Comparison of ENCODE assay signal across 8 mouse cellular contexts in the genomic region with DNA sequence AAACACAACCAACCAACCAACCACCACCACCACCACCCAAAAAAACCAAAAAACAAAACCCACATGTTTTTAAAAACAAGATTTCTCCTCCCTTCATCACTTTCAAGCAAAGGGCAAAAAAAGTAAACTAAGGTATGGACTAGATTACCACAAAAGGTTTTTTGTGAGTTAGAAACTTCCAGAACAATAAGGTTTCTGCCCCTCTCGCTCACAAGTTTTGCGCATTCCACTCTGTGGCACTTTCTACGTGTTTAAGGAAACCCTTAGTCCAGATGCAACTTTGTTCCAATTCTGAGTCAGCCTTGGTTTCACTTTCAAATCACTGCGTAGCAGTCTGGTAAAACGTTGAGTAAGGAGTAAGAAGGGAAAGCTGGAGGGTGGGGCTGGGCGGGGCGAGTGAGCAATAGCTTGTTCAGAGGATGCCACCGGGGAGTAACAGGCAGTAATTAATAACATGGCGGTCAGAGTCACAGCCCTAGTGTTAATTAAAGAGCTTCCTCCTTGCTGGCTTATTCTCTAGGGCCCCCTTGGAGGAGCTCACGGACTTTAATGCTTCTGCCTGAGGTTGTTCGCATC. TPM values are rescaled to one million over a fixed set of nuclear protein-coding genes. Genes with fewer than 3 reads are reported as not detected.
DNase-seq lines count a peak whose midpoint lies in the region; ATAC-seq and TF ChIP-seq lines count a peak whose summit lies in the region.

No protein-coding gene starts in this region.

- H3K27me3 ChIP-seq in heart, postnatal 0 days (ENCODE audit: control insufficient read depth, insufficient read depth, low read length), result no peaks in the 10 kb centered on the region

- peak; percentile 31 to 48 for DNase-seq in spleen, adult 18-20 months
- DNase-seq in spleen, postnatal 14 days (ENCODE audit: low spot score in 2 of 2), result no peak
- DNase-seq in T-cell, adult 2 months (ENCODE audit: low spot score), result peak; percentile 77
- DNase-seq in heart, postnatal 0 days (ENCODE audit: low spot score), result peak; percentile 39
- peak; percentile 50 to 77 for DNase-seq in lung, adult 18-20 months
- no peak for DNase-seq in yolk sac, embryonic 10.5 days (ENCODE audit: low spot score)
- DNase-seq in cerebellum, adult 11 months, result no peak
- DNase-seq in right cerebral cortex, postnatal 36 days (ENCODE audit: low spot score in 2 of 2), result no peak

- H3K9ac ChIP-seq in heart, postnatal 0 days (replicated peaks; ENCODE audit: low read depth, low read length), result no peak overlapping the region

- peaks cover 5% of the 10 kb centered on the region; the same call in 1 of the 2 replicates for H3K4me1 ChIP-seq in heart, postnatal 0 days (ENCODE audit: control insufficient read depth, insufficient read depth)

- WGBS in heart, postnatal 0 days, result 71% methylated on average over 11 of the region's 11 CpGs

- TF ChIP-seq EP300 in heart, postnatal 0 days (IDR thresholded peaks at IDR 0.05; ENCODE audit: low read depth), result no peak

- no peak for TF ChIP-seq CTCF in heart, postnatal 0 days (IDR thresholded peaks at IDR 0.05; ENCODE audit: low read depth)

- peak overlapping the region; percentile 7; the same call in 1 of the 2 replicates for H3K4me3 ChIP-seq in heart, postnatal 0 days (ENCODE audit: low read depth, low read length)

- H3K36me3 ChIP-seq in heart, postnatal 0 days (replicated peaks; ENCODE audit: control insufficient read depth, insufficient read depth, low read length), result no peaks in the 10 kb centered on the region

- H3K4me2 ChIP-seq in heart, postnatal 0 days (ENCODE audit: low read depth, low read length), result peak overlapping the region; percentile 38; the same call in 1 of the 2 replicates

- ATAC-seq in heart, postnatal 0 days (ENCODE audit: insufficient read depth, low read depth), result no peak

- peak overlapping the region; percentile 3; the same call in 1 of the 2 replicates for H3K27ac ChIP-seq in heart, postnatal 0 days (ENCODE audit: low read depth)

- no peaks in the 10 kb centered on the region for H3K9me3 ChIP-seq in heart, postnatal 0 days (replicated peaks; ENCODE audit: control insufficient read depth, low read length)

RNA-seq across cellular contexts. Expression of a gene that starts 34.0 kb away (rescaled TPM):
- 35.2 and 36.6 TPM in 2 replicates for total RNA-seq in heart, postnatal 0 days (2014; rRNA removed; ENCODE audit: low replicate concordance)
- polyA plus RNA-seq in heart, postnatal 0 days (2015; fragmentation: Nextera tagmentation; extraction: Ambion mirVana), result 8.4 and 8.7 TPM in 2 replicates

Comparison
In these comparisons a context has a peak if more than half of its experiments do, and no peak if none do; other contexts are left out.
1. DNase-seq: peak in spleen, adult 18-20 months (2 of 2), T-cell, adult 2 months (single experiment), heart, postnatal 0 days (single experiment) and lung, adult 18-20 months (2 of 2); none in spleen, postnatal 14 days (0 of 2), yolk sac, embryonic 10.5 days (single experiment), cerebellum, adult 11 months (single experiment) and right cerebral cortex, postnatal 36 days (0 of 2).